Mouse (Mus musculus): ENCODE results near the gene Lce3f.

DNA sequence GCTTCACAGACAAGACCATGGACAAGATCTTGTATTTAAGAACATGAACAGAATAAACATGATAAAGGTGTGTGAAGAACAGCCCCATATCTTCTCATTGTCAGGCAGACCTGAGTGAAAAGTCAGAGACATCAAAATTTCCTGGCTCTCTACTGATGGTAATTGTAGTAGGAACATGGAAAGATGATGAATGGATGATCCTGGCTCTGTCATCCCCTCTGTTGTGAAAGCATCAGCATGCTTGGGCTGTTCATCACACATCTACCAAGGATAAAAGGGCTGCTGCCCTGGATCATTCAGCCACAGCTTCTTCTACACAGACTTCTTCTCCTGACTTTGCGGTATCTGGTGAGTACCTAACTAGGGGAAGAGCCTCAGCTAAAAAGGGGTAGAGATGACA, 34.9 kb upstream of the Lce3f start, which contains the start of gene Lce3d:
- no peak for TF ChIP-seq MAFK (IDR thresholded peaks at IDR 0.05; ENCODE audit: insufficient read depth, low read depth, low read length)
- TF ChIP-seq ZC3H11A (IDR thresholded peaks at IDR 0.05; ENCODE audit: borderline replicate concordance, low read depth, low read length): no peak
- no peak for TF ChIP-seq HCFC1 (IDR thresholded peaks at IDR 0.05; ENCODE audit: borderline replicate concordance, insufficient read depth, low read length)
